Mouse (Mus musculus) embryonic facial prominence, embryonic 13.5 days (tissue): Measurements from ENCODE around the gene Cbarp. TPM values are rescaled to one million over a fixed set of nuclear protein-coding genes. Genes with fewer than 3 reads are reported as not detected.

Source experiments
- ATAC-seq: fragments of 200-750 bp; cut with Nextera tagmentation; 2 replicates; pipeline ENCODE4 v1.8.0; 2017; ENCODE audit warnings: low read depth; ENCODE audit not compliant: insufficient number of reproducible peaks, insufficient read depth, low FRiP score, low TSS enrichment
- H3K27ac ChIP-seq: fragments of 300-500 bp; sonication (generic); 2 replicates; pipeline ENCODE4 v1.5.1; 2015; ENCODE audit warnings: moderate library complexity, mild to moderate bottlenecking, inconsistent platforms
- H3K27me3 ChIP-seq: fragments of 300-500 bp; sonication (generic); 2 replicates; pipeline ENCODE4 v1.6.1; 2015; ENCODE audit warnings: mild to moderate bottlenecking, inconsistent platforms
- H3K36me3 ChIP-seq: fragments of 300-500 bp; sonication (generic); 2 replicates; pipeline ENCODE4 v1.6.1; 2015; ENCODE audit warnings: mild to moderate bottlenecking, inconsistent platforms
- H3K4me1 ChIP-seq: fragments of 300-500 bp; sonication (generic); 2 replicates; pipeline ENCODE4 v1.6.1; 2015; ENCODE audit warnings: inconsistent platforms
- H3K4me2 ChIP-seq: fragments of 300-500 bp; sonication (generic); 2 replicates; pipeline ENCODE4 v1.6.1; 2015; ENCODE audit warnings: moderate library complexity, mild to moderate bottlenecking, inconsistent platforms
- H3K4me3 ChIP-seq: fragments of 300-500 bp; sonication (generic); 2 replicates; pipeline ENCODE4 v1.5.1; 2015; ENCODE audit warnings: mild to moderate bottlenecking, inconsistent platforms
- H3K9ac ChIP-seq: fragments of 300-500 bp; sonication (generic); 2 replicates; pipeline ENCODE4 v1.6.1; 2015; ENCODE audit warnings: mild to moderate bottlenecking, inconsistent platforms
- H3K9me3 ChIP-seq: fragments of 300-500 bp; sonication (generic); 2 replicates; pipeline ENCODE4 v1.6.1; 2016; ENCODE audit warnings: inconsistent platforms
- WGBS: fragments of 180-500 bp; shearing (Covaris S2); methylation state at CpG from one replicate; pipeline ENCODE4 v1.1.7; 2015; ENCODE audit warnings: mixed read lengths; 5-methylcytosine and 5-hydroxymethylcytosine counted together
- polyA plus RNA-seq: library from polyadenylated mRNA; unstranded; fragments of >200 nt; fragmentation: Nextera tagmentation; extraction: Ambion mirVana; gene quantifications from 2 replicates; pipeline ENCODE4 v1.2.1, GENCODE M21; 2015

Gene Cbarp
- polyA plus RNA-seq, 1 experiment from 2014 or later, result 9.8 TPM

GRCm38 (mm10) chr10:80131316-80131951, 9.2 kb downstream of the Cbarp start:
- peaks cover 85% of the 10 kb centered on the region for H3K36me3 ChIP-seq
- H3K9me3 ChIP-seq, result no peaks in the 10 kb centered on the region
- H3K27ac ChIP-seq, result no peak overlapping the region
- peaks cover 15% of the 10 kb centered on the region for H3K27me3 ChIP-seq
- no peak for ATAC-seq
- peak overlapping the region; percentile 26 for H3K4me3 ChIP-seq
- peak overlapping the region; percentile 59 for H3K9ac ChIP-seq
- peak overlapping the region; percentile 55 for H3K4me2 ChIP-seq
- peaks cover 25% of the 10 kb centered on the region for H3K4me1 ChIP-seq
- 15% methylated on average over 55 of the region's 55 CpGs for WGBS

DNA sequence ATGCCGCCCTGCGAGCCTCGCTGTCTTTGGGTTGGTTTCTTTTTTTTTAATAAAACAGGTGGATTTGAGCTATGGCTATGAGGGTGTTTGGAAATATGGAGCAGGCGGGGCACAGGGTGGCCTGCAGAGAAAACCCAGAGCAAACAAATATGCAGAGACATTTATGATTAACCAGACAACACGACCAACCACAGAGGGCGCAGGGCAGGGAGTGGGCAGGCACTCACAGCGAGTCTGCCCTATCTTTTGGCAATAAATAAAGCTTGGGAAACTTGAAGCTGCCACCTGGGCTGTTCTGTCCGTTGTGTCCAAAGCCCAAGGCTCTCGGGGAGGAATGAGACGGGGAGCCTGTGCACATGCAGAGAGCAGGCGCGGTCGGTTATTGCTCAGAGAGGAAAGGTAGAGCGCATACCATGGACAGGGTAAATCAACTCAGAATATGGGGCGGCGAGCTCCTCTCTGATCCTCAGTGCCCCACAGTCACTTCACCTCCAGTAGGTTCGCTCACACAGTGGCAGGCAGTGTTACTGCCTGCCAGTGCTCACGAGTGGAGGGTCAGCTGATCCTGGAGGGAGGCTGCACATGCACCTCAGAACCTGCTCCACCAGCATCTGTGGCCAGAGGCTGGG, 10.1 kb downstream of the Cbarp start:
- H3K9me3 ChIP-seq, result no peaks in the 10 kb centered on the region
- no peak overlapping the region for H3K4me3 ChIP-seq
- H3K4me1 ChIP-seq, result peaks cover 22% of the 10 kb centered on the region
- no peak overlapping the region for H3K27ac ChIP-seq
- H3K36me3 ChIP-seq, result peaks cover 95% of the 10 kb centered on the region
- H3K4me2 ChIP-seq, result no peak overlapping the region
- 85% methylated on average over 18 of the region's 18 CpGs for WGBS
- H3K27me3 ChIP-seq, result peaks cover 7% of the 10 kb centered on the region; the same call in 1 of the 2 replicates
- H3K9ac ChIP-seq, result no peak overlapping the region
- ATAC-seq, result no peak

DNA sequence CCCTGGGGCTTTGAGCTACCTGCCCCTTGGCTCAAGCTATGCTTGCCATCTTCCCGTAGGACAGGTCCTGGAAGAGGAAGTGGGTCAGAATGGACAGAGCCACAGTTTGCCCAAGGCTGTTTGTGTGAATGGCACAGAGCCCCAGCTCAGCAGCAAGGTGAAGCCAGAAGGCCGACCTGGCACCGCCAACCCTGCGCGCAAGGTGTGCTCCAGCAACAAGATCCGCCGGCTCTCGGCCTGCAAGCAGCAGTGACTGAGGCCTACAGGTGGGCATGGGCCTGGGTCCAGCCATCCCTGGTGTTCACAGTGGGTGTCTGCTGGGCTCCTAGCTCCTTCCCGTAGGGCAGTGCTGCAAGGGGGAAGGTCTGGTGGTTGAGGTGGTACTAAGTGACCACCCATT, 10.8 kb downstream of the Cbarp start:
- H3K9ac ChIP-seq, result no peak overlapping the region
- WGBS, result 88% methylated on average over 9 of the region's 9 CpGs
- no peak overlapping the region for H3K4me2 ChIP-seq
- no peak overlapping the region for H3K4me3 ChIP-seq
- no peak overlapping the region for H3K27ac ChIP-seq
- H3K27me3 ChIP-seq, result peaks cover 1% of the 10 kb centered on the region; the same call in 1 of the 2 replicates
- H3K4me1 ChIP-seq, result peaks cover 22% of the 10 kb centered on the region
- H3K36me3 ChIP-seq, result peaks cover 97% of the 10 kb centered on the region
- no peak for ATAC-seq
- no peaks in the 10 kb centered on the region for H3K9me3 ChIP-seq

- Histone ChIP-seq H3K9ac (no peak overlapping the region), H3K36me3 (peaks cover 98% of the 10 kb centered on the region), H3K4me3 (no peak overlapping the region), H3K4me2 (no peak overlapping the region), H3K4me1 (peaks cover 23% of the 10 kb centered on the region), H3K27ac (no peak overlapping the region), H3K9me3 (no peaks in the 10 kb centered on the region), H3K27me3 (no peaks in the 10 kb centered on the region)
- 90% methylated on average over 8 of the region's 8 CpGs for whole genome bisulfite sequencing
- ATAC-seq, result no peak
Measured at GRCm38 (mm10) chr10:80127920-80128319, 12.7 kb downstream of the Cbarp start.

GRCm38 (mm10) chr10:80123932-80124562, 16.6 kb downstream of the Cbarp start:
- ATAC-seq, result no peak
- H3K4me2 ChIP-seq, result no peak overlapping the region
- peaks cover 98% of the 10 kb centered on the region for H3K36me3 ChIP-seq
- H3K27me3 ChIP-seq, result no peaks in the 10 kb centered on the region
- no peak overlapping the region for H3K27ac ChIP-seq
- H3K4me1 ChIP-seq, result peaks cover 17% of the 10 kb centered on the region
- no peak overlapping the region for H3K4me3 ChIP-seq
- 0 out of 2 replicates have a peak overlapping the region, but pooled peaks have one; percentile 11 for H3K9ac ChIP-seq
- WGBS, result 93% methylated on average over 9 of the region's 9 CpGs
- no peaks in the 10 kb centered on the region for H3K9me3 ChIP-seq

- Histone ChIP-seq H3K27me3 (no peaks in the 10 kb centered on the region), H3K9me3 (no peaks in the 10 kb centered on the region), H3K9ac (no peak overlapping the region), H3K4me2 (no peak overlapping the region), H3K4me3 (no peak overlapping the region), H3K4me1 (peaks cover 41% of the 10 kb centered on the region), H3K36me3 (peaks cover 89% of the 10 kb centered on the region), H3K27ac (no peak overlapping the region)
- no peak for ATAC-seq
- 84% methylated on average over 2 of the region's 2 CpGs for WGBS
Measured at GRCm38 (mm10) chr10:80121639-80122038, 19.0 kb downstream of the Cbarp start.

DNA sequence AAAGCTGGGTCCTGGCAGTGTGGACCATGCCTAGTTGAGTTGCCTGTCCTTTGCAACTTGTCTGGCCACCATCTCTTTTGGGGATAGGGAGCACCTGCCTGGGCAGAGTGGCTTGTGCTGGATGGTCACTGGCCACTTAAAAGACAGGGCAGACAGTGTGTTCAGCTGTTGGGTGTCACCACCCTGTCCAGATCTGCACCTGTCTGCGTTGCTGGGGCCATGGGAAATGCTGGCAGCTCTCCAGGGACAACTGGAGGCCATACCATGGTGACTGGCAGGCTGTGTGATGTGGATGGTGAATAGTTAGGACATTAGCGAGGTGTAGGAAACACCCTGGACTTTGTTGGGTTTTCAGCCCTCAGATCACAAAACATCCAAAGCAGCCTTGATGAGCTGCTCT, 20.5 kb downstream of the Cbarp start:
- Histone ChIP-seq H3K27me3 (no peaks in the 10 kb centered on the region), H3K4me1 (peaks cover 42% of the 10 kb centered on the region), H3K27ac (0 out of 2 replicates have a peak overlapping the region, but pooled peaks have one; percentile 7), H3K9me3 (no peaks in the 10 kb centered on the region), H3K4me2 (no peak overlapping the region), H3K9ac (peak overlapping the region; percentile 32), H3K36me3 (peaks cover 74% of the 10 kb centered on the region), H3K4me3 (no peak overlapping the region)
- ATAC-seq, result no peak
- WGBS, result 90% methylated on average over 2 of the region's 2 CpGs

GRCm38 (mm10) chr10:80118552-80118951, 22.1 kb downstream of the Cbarp start:
- peak overlapping the region; percentile 96 for H3K4me3 ChIP-seq
- 75% methylated on average over 6 of the region's 6 CpGs for WGBS
- no peaks in the 10 kb centered on the region for H3K9me3 ChIP-seq
- ATAC-seq, result no peak
- peaks cover 58% of the 10 kb centered on the region for H3K36me3 ChIP-seq
- H3K27ac ChIP-seq, result peak overlapping the region; percentile 7; the same call in 1 of the 2 replicates
- H3K4me2 ChIP-seq, result peak overlapping the region; percentile 98
- no peaks in the 10 kb centered on the region for H3K27me3 ChIP-seq
- peaks cover 49% of the 10 kb centered on the region for H3K4me1 ChIP-seq
- H3K9ac ChIP-seq, result peak overlapping the region; percentile 93

GRCm38 (mm10) chr10:80117736-80118135, 22.9 kb downstream of the Cbarp start:
- 40% methylated on average over 1 of the region's 1 CpGs for whole genome bisulfite sequencing
- no peaks in the 10 kb centered on the region for H3K9me3 ChIP-seq
- peak overlapping the region; percentile 98 for H3K4me2 ChIP-seq
- ATAC-seq, result no peak
- H3K4me1 ChIP-seq, result peaks cover 44% of the 10 kb centered on the region
- peak overlapping the region; percentile 93 for H3K9ac ChIP-seq
- H3K4me3 ChIP-seq, result peak overlapping the region; percentile 96
- H3K27me3 ChIP-seq, result no peaks in the 10 kb centered on the region
- H3K36me3 ChIP-seq, result peaks cover 50% of the 10 kb centered on the region
- 0 out of 2 replicates have a peak overlapping the region, but pooled peaks have one; percentile 81 for H3K27ac ChIP-seq

DNA sequence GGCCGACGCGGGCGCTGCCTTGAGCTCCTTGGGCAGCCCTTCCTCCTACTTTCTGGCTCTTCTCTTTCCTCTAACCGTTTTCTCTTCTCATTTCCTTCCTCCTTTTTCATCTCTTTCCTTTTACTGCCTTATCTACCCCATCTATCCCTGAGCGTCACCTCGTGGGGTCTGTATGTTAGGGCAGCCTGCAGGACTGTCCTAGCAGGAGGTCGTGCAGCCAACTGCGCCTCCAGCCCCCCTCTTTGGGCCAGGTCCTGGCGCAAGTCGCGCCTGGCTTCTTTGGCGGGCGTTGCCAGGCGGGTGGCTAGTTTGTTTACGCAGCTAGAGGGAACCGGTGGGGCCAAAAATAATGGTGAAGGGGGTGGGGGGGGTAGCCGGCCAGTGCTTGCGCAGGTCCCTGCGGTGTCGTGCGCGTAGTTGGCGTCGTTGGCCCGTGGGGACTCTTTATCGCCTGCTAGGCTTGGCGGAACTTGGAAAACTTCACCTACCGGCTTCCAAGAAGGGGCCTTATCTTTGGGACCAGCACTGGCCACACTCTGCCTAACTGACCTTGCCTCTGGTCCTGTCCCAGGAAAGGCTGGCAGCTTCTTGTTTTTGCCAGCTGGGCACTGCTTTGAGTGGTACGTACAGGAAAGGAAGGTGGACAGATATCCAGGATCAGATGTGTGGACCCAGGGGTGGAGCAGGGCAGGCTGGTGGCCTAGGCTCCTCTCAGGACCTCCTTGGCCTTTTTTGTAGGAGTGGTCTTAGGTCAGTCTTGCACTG, 23.5 kb downstream of the Cbarp start:
- Histone ChIP-seq H3K36me3 (peaks cover 44% of the 10 kb centered on the region), H3K4me1 (peaks cover 44% of the 10 kb centered on the region), H3K4me3 (peak overlapping the region; percentile 96), H3K27me3 (no peaks in the 10 kb centered on the region), H3K9ac (peak overlapping the region; percentile 93), H3K27ac (0 out of 2 replicates have a peak overlapping the region, but pooled peaks have one; percentile 81), H3K9me3 (no peaks in the 10 kb centered on the region), H3K4me2 (peak overlapping the region; percentile 98)
- WGBS, result 4% methylated on average over 30 of the region's 30 CpGs
- ATAC-seq, result no peak

DNA sequence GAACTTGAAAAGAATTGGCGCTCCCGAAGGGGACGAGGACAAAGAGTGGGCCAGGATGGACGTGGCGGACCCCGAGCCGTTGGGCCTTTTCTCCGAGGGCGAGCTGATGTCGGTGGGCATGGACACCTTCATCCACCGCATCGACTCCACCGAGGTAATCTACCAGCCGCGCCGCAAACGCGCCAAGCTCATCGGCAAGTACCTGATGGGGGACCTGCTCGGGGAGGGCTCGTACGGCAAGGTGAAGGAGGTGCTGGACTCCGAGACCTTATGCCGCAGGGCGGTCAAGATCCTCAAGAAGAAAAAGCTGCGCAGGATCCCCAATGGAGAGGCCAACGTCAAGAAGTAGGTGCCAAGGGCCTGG, 24.1 kb downstream of the Cbarp start:
- peak overlapping the region; percentile 96 for H3K4me3 ChIP-seq
- peaks cover 44% of the 10 kb centered on the region for H3K4me1 ChIP-seq
- no peak for ATAC-seq
- H3K9ac ChIP-seq, result peak overlapping the region; percentile 93
- peak overlapping the region; percentile 98 for H3K4me2 ChIP-seq
- peak overlapping the region; percentile 81; the same call in 1 of the 2 replicates for H3K27ac ChIP-seq
- H3K36me3 ChIP-seq, result peaks cover 39% of the 10 kb centered on the region
- no peaks in the 10 kb centered on the region for H3K9me3 ChIP-seq
- no peaks in the 10 kb centered on the region for H3K27me3 ChIP-seq
- WGBS, result under 1% methylated on average over 27 of the region's 27 CpGs
